Mouse (Mus musculus) MEL (cell line): ENCODE results near the gene Efna3. TPM values are rescaled to one million over a fixed set of nuclear protein-coding genes. Genes with fewer than 3 reads are reported as not detected.

ENCODE experiments used
- DNase-seq: peaks from one replicate; pipeline ENCODE4 v3.0.0; 2011; ENCODE audit warnings: low read depth, low spot score
- H3K27ac ChIP-seq: 2 replicates; pipeline ENCODE4 v1.5.1; 2012; ENCODE audit warnings: low read depth, mild to moderate bottlenecking, control low read depth, low read length, moderate library complexity; ENCODE audit not compliant: control insufficient read depth
- H3K27me3 ChIP-seq, 2 experiments: fragments of 150-350 bp in 1 of 2; sonication (generic) in 1 of 2; 2 replicates each; pipeline ENCODE4 v1.6.1; 2012; ENCODE audit warnings: low read length in 2 of 2, mild to moderate bottlenecking in 2 of 2, improper control_type of control experiment in 1 of 2, moderate library complexity in 1 of 2; ENCODE audit not compliant: insufficient read depth in 2 of 2, control insufficient read depth in 1 of 2
- H3K36me3 ChIP-seq, 2 experiments: 2 replicates each; pipeline ENCODE4 v1.6.1; 2012 to 2014; ENCODE audit warnings: low read length in 2 of 2, improper control_type of control experiment in 1 of 2, inconsistent platforms in 1 of 2, mild to moderate bottlenecking in 1 of 2; ENCODE audit not compliant: insufficient read depth in 2 of 2, control insufficient read depth in 1 of 2
- H3K4me1 ChIP-seq, 2 experiments: fragments of 150-350 bp in 1 of 2; sonication (generic) in 1 of 2; 2 replicates each; pipeline ENCODE4 v1.6.1; 2012; ENCODE audit warnings: low read length in 2 of 2, improper control_type of control experiment in 1 of 2, mild to moderate bottlenecking in 1 of 2; ENCODE audit not compliant: insufficient read depth in 2 of 2, control insufficient read depth in 1 of 2
- H3K4me3 ChIP-seq, 2 experiments: fragments of 150-350 bp in 1 of 2; sonication (generic) in 1 of 2; 2 replicates each; pipeline ENCODE4 v1.5.1; 2012; ENCODE audit warnings: low read depth in 2 of 2, low read length in 2 of 2, mild to moderate bottlenecking in 2 of 2, moderate library complexity in 2 of 2, control low read depth in 1 of 2, improper control_type of control experiment in 1 of 2; ENCODE audit not compliant: control insufficient read depth in 1 of 2, insufficient read depth in 1 of 2
- H3K79me2 ChIP-seq: 2 replicates; pipeline ENCODE4 v1.6.1; 2012; ENCODE audit warnings: mild to moderate bottlenecking, low read length, moderate library complexity; ENCODE audit not compliant: control insufficient read depth, poor library complexity, insufficient read depth
- H3K9ac ChIP-seq: 2 replicates; pipeline ENCODE4 v1.6.1; 2012; ENCODE audit warnings: low read depth, mild to moderate bottlenecking, control low read depth, low read length, moderate library complexity; ENCODE audit not compliant: control insufficient read depth, poor library complexity, severe bottlenecking
- H3K9me3 ChIP-seq: fragments of 150-350 bp; sonication (generic); replicated peaks from 2 replicates; pipeline ENCODE4 v1.6.1; 2012; ENCODE audit warnings: mild to moderate bottlenecking, low read length, improper control_type of control experiment, moderate library complexity; ENCODE audit not compliant: insufficient read depth
- CHD1 ChIP-seq: IDR thresholded peaks from 2 replicates; pipeline ENCODE4 v1.6.1; 2012; ENCODE audit warnings: low read depth, mild to moderate bottlenecking, inconsistent platforms, low read length, improper control_type of control experiment
- CHD2 ChIP-seq: IDR thresholded peaks from 2 replicates; pipeline ENCODE4 v1.6.1; 2011; ENCODE audit warnings: low read length, improper control_type of control experiment
- CTCF ChIP-seq, 3 experiments: IDR thresholded peaks in 2 of 3; conservative IDR thresholded peaks in 1 of 3; 2 replicates each; pipeline ENCODE4 v1.5.1; 2011 to 2012; ENCODE audit warnings: low read length in 3 of 3, low read depth in 2 of 3, mild to moderate bottlenecking in 2 of 3, improper control_type of control experiment in 1 of 3, inconsistent platforms in 1 of 3, mixed read lengths in 1 of 3, moderate library complexity in 1 of 3; ENCODE audit not compliant: control insufficient read depth in 1 of 3, insufficient read depth in 1 of 3, poor library complexity in 1 of 3, severe bottlenecking in 1 of 3
- ELF1 ChIP-seq: IDR thresholded peaks from 2 replicates; pipeline ENCODE4 v1.6.1; 2014; ENCODE audit warnings: low read depth, mild to moderate bottlenecking, inconsistent platforms, low read length, improper control_type of control experiment, moderate library complexity
- GABPA ChIP-seq: IDR thresholded peaks from 2 replicates; pipeline ENCODE4 v1.6.1; 2012; ENCODE audit warnings: low read depth, mild to moderate bottlenecking, inconsistent platforms, low read length, improper control_type of control experiment, moderate library complexity
- JUND ChIP-seq: IDR thresholded peaks from 2 replicates; pipeline ENCODE4 v1.6.1; 2011; ENCODE audit warnings: low read depth, mild to moderate bottlenecking, improper control_type of control experiment, low read length
- MAZ ChIP-seq: IDR thresholded peaks from 2 replicates; pipeline ENCODE4 v1.6.1; 2012; ENCODE audit warnings: low read depth, mild to moderate bottlenecking, inconsistent platforms, low read length, improper control_type of control experiment
- MYB ChIP-seq: IDR thresholded peaks from 2 replicates; pipeline ENCODE4 v1.6.1; 2011; ENCODE audit warnings: mild to moderate bottlenecking, low read depth, low read length, improper control_type of control experiment
- NELFE ChIP-seq: IDR thresholded peaks from 2 replicates; pipeline ENCODE4 v1.6.1; 2011; ENCODE audit warnings: low read depth, low read length, improper control_type of control experiment
- POLR2A ChIP-seq, 2 experiments: IDR thresholded peaks; 2 replicates each; pipeline ENCODE4 v1.6.1; 2011 to 2012; ENCODE audit warnings: low read length in 2 of 2, mild to moderate bottlenecking in 2 of 2, control low read depth in 1 of 2, improper control_type of control experiment in 1 of 2, low read depth in 1 of 2, moderate library complexity in 1 of 2; ENCODE audit not compliant: control insufficient read depth in 1 of 2, insufficient read depth in 1 of 2, poor library complexity in 1 of 2
- RAD21 ChIP-seq: IDR thresholded peaks from 2 replicates; pipeline ENCODE4 v1.6.1; 2011; ENCODE audit warnings: mild to moderate bottlenecking, low read depth, low read length, improper control_type of control experiment
- SIN3A ChIP-seq: IDR thresholded peaks from 2 replicates; pipeline ENCODE4 v1.6.1; 2012; ENCODE audit warnings: low read length, improper control_type of control experiment, inconsistent platforms
- SMC3 ChIP-seq: IDR thresholded peaks from 2 replicates; pipeline ENCODE4 v1.6.1; 2011; ENCODE audit warnings: low read depth, low read length, improper control_type of control experiment
- ZC3H11A ChIP-seq: IDR thresholded peaks from 2 replicates; pipeline ENCODE4 v1.6.1; 2012; ENCODE audit warnings: low read depth, mild to moderate bottlenecking, inconsistent platforms, low read length, improper control_type of control experiment
- ZKSCAN1 ChIP-seq: IDR thresholded peaks from 2 replicates; pipeline ENCODE4 v1.6.1; 2012; ENCODE audit warnings: low read depth, mild to moderate bottlenecking, inconsistent platforms, low read length, improper control_type of control experiment, moderate library complexity
- ZMIZ1 ChIP-seq: IDR thresholded peaks from 2 replicates; pipeline ENCODE4 v1.6.1; 2012; ENCODE audit warnings: low read depth, mild to moderate bottlenecking, inconsistent platforms, low read length, improper control_type of control experiment, moderate library complexity
- polyA plus RNA-seq, 2 experiments: library from polyadenylated mRNA; stranded (reverse) in 1 of 2; unstranded in 1 of 2; fragments of >175 nt in 1 of 2; fragments of >200 nt in 1 of 2; gene quantifications; 2 replicates each; pipeline versions ENCODE4 v1.2.1 to v1.2.4; 2012; ENCODE audit warnings: low replicate concordance in 2 of 2, low read depth in 1 of 2; ENCODE audit not compliant: insufficient read length in 2 of 2, insufficient read depth in 1 of 2, missing spikeins in 1 of 2
- total RNA-seq: library from RNA; depleted of rRNA; stranded (reverse); fragments of 300-350 nt; gene quantifications from 2 replicates; pipeline ENCODE4 v1.2.3, GENCODE M21; 2012

Gene Efna3
- total and polyA plus RNA-seq, 3 experiments, result 0.54 to 1.2 TPM; not detected in 1

DNA sequence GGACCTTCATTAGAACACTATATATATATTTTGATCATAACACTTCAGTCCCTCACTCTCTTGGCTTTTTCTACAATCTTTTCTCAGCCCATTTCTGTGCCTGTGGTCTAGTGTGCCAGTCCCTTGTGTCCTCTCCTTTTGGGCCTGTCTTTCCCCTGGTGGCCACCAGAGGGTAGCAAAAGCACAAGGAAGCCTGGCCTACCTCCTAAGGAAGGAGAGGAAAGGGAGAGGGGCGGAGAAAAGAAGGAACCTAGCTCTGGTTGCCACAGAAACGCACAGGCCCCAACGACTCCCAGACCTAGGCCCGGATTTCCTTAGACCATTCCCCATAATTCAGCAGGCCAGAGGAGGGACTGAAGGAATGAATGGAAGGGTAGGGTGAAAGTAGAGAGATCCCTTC, 5.9 kb downstream of the Efna3 start:
- Histone ChIP-seq H3K9ac (no peak overlapping the region), H3K79me2 (no peaks in the 10 kb centered on the region), H3K27me3 (peaks cover 24 to 25% of the 10 kb centered on the region in 2 experiments), H3K36me3 (no peaks in the 10 kb centered on the region), H3K4me1 (peaks cover 0 to 1% of the 10 kb centered on the region in 2 experiments; a peak in 2 of 4 replicates), H3K4me3 (no peak overlapping the region), H3K27ac (no peak overlapping the region), H3K9me3 (no peaks in the 10 kb centered on the region)
- peak; percentile 88 for DNase-seq
- TF ChIP-seq ELF1 (peak; percentile 34; the same call in 1 of the 2 replicates), MAZ (peak; percentile 52; the same call in 1 of the 2 replicates), CTCF (IDR thresholded peaks at IDR 0.05 in 2 of 3, conservative IDR thresholded peaks at IDR 0.05 in 1 of 3; ENCODE audit: control insufficient read depth in 1 of 3, insufficient read depth in 1 of 3, low read depth in 2 of 3, low read length in 3 of 3, poor library complexity in 1 of 3, severe bottlenecking in 1 of 3) (peak; percentile 97 to 99 (median 98); a peak in 5 of 6 replicates), RAD21 (peak; percentile 98), JUND (peak; percentile 46; the same call in 1 of the 2 replicates), GABPA (no peak), CHD2 (no peak), NELFE (no peak), CHD1 (no peak), SMC3 (peak; percentile 97), ZC3H11A (peak; percentile 94), SIN3A (peak; percentile 56; the same call in 1 of the 2 replicates), MYB (no peak)

DNA sequence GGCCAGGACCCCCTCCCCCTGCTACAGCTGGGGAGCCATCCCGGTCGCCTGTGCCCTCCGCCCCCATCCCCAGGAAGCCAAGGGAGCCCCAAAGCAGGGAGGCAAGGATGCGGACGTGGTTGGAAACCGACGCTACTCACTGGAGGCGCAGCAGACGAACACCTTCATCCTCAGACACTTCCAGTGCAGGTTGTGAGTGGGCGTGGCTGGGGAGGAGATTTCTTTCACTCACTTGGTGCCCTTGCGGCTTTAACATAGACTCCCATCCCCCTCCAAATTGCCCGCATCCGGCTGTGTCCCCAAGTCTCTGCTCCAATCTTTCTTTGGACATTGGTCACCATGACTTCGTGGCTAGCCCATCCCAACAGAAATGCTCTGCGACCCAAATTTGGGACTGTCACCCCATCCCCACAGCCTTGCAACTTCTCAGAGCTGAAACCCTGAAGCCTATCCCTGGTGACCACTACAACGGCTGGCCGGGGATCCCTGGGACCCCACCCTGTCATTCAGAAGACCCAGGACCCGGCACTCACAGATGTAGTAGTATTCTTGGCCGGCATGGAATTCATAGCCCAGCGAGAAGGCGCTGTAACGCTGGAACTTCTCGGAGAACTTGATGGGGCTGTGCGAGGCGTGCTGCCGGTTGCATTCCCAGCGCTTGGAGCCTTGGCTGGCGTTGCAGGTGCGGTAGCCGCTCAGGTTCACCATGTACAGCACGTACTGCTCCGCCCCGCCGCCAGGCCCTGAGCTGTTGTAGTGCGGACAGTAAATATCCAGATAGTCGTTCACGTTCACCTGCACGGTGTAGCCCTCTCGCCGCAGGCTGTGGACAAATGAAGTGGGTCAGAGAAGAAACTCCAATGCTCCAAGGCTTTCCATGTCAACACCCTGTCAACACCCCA, 6.6 kb downstream of the Efna3 start:
- H3K79me2 ChIP-seq, result no peaks in the 10 kb centered on the region
- H3K4me1 ChIP-seq, result no peaks in the 10 kb centered on the region; a peak in 1 of 4 replicates
- H3K27me3 ChIP-seq, result peaks cover 19 to 28% of the 10 kb centered on the region in 2 experiments
- peak; percentile 31 for DNase-seq
- H3K36me3 ChIP-seq, result no peaks in the 10 kb centered on the region
- no peaks in the 10 kb centered on the region for H3K9me3 ChIP-seq
- no peak overlapping the region for H3K9ac ChIP-seq
- no peak overlapping the region for H3K4me3 ChIP-seq
- TF ChIP-seq POLR2A (IDR thresholded peaks at IDR 0.05; ENCODE audit: control insufficient read depth in 1 of 2, insufficient read depth in 1 of 2, low read depth in 1 of 2, low read length in 2 of 2, poor library complexity in 1 of 2), result no peak
- no peak for TF ChIP-seq MYB
- no peak for TF ChIP-seq ZMIZ1
- TF ChIP-seq ZKSCAN1, result no peak
- H3K27ac ChIP-seq, result no peak overlapping the region
